Mouse (Mus musculus) brain, embryonic 14.5 days (tissue): ENCODE results near the gene Cxcr5.

Source experiments
- CTCF ChIP-seq: fragments of 200-500 bp; IDR thresholded peaks from 2 replicates; pipeline ENCODE4 v1.5.1; 2012; ENCODE audit warnings: inconsistent platforms, mild to moderate bottlenecking, moderate library complexity, borderline replicate concordance; ENCODE audit not compliant: insufficient read depth, insufficient read length; ENCODE audit errors: extremely low read depth
- POLR2A ChIP-seq: fragments of 200-500 bp; IDR thresholded peaks from 2 replicates; pipeline ENCODE4 v1.6.1; 2012; ENCODE audit warnings: mild to moderate bottlenecking, inconsistent platforms, borderline replicate concordance; ENCODE audit not compliant: poor library complexity, insufficient read depth, insufficient read length, severe bottlenecking; ENCODE audit errors: extremely low read depth

DNA sequence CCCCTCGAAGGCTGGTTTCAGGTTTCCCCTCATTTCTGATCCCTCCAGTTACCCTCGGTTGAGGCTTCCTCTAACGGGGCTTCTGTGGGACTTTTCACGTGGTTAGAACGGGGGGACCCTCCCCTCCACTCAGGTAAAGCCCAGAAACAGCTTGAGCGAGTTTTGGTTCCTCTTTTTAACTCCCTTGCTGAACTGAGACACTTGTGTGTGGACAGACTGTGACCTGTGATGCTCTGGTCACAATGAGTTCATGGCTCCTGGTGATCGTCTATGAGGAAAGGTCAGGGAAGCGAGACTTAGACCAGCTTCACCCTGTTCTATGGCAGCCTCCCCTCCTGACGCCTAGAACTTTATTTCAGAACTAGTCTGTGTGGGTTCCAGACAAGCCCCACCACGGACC lies 39.8 kb downstream of the Cxcr5 start:
- no peak for TF ChIP-seq POLR2A
- no peak for TF ChIP-seq CTCF
